Mouse (Mus musculus) hindbrain, embryonic 16.5 days (tissue): ENCODE measurements around the gene Npas3. TPM values are rescaled to one million over a fixed set of nuclear protein-coding genes. Genes with fewer than 3 reads are reported as not detected.

Source experiments
- ATAC-seq: fragments of 200-750 bp; cut with Nextera tagmentation; 2 replicates; pipeline ENCODE4 v1.8.0; 2017; ENCODE audit warnings: moderate TSS enrichment, moderate library complexity
- H3K27ac ChIP-seq: fragments of 300-500 bp; sonication (generic); 2 replicates; pipeline ENCODE4 v1.5.1; 2014; ENCODE audit warnings: low read depth, mild to moderate bottlenecking, control low read depth, low read length, moderate library complexity
- H3K27me3 ChIP-seq: fragments of 300-500 bp; sonication (generic); replicated peaks from 2 replicates; pipeline ENCODE4 v1.6.1; 2014; ENCODE audit warnings: low read length; ENCODE audit not compliant: control insufficient read depth, insufficient read depth
- H3K36me3 ChIP-seq: fragments of 300-500 bp; sonication (generic); 2 replicates; pipeline ENCODE4 v1.6.1; 2014; ENCODE audit warnings: mild to moderate bottlenecking, low read length, moderate library complexity, mixed read lengths; ENCODE audit not compliant: control insufficient read depth, insufficient read depth
- H3K4me1 ChIP-seq: fragments of 300-500 bp; sonication (generic); 2 replicates; pipeline ENCODE4 v1.6.1; 2014; ENCODE audit warnings: low read depth, low read length; ENCODE audit not compliant: control insufficient read depth, insufficient read depth
- H3K4me2 ChIP-seq: fragments of 300-500 bp; sonication (generic); 2 replicates; pipeline ENCODE4 v1.6.1; 2014; ENCODE audit warnings: mild to moderate bottlenecking, low read length, control low read depth, moderate library complexity
- H3K4me3 ChIP-seq: fragments of 300-500 bp; sonication (generic); 2 replicates; pipeline ENCODE4 v1.5.1; 2014; ENCODE audit warnings: mild to moderate bottlenecking, low read length, control low read depth, moderate library complexity
- H3K9ac ChIP-seq: fragments of 300-500 bp; sonication (generic); 2 replicates; pipeline ENCODE4 v1.6.1; 2014; ENCODE audit warnings: low read depth, mild to moderate bottlenecking, control low read depth, low read length, moderate library complexity
- H3K9me3 ChIP-seq: fragments of 300-500 bp; sonication (generic); 2 replicates; pipeline ENCODE4 v1.6.1; 2014; ENCODE audit warnings: mild to moderate bottlenecking, low read length, moderate library complexity; ENCODE audit not compliant: control insufficient read depth
- WGBS: fragments of 180-500 bp; shearing (Covaris S2); extraction: QIAGEN DNeasy Blood & Tissue Kit; methylation state at CpG from one replicate; pipeline ENCODE4 v1.1.7; 2014; 5-methylcytosine and 5-hydroxymethylcytosine counted together
- polyA plus RNA-seq: library from polyadenylated mRNA; unstranded; fragments of >200 nt; fragmentation: Nextera tagmentation; extraction: Ambion mirVana; gene quantifications from 2 replicates; pipeline ENCODE4 v1.2.1, GENCODE M21; 2015

Npas3 gene
- polyA plus RNA-seq, 1 experiment from 2014 or later, result 21.4 TPM

GRCm38 (mm10) chr12:53566712-53567387 lies 318.4 kb downstream of the Npas3 start:
- Histone ChIP-seq H3K27ac (no peak overlapping the region), H3K4me3 (no peak overlapping the region), H3K9me3 (no peaks in the 10 kb centered on the region), H3K4me2 (no peak overlapping the region), H3K36me3 (no peaks in the 10 kb centered on the region), H3K27me3 (no peaks in the 10 kb centered on the region), H3K4me1 (no peaks in the 10 kb centered on the region), H3K9ac (no peak overlapping the region; the same call in 1 of the 2 replicates)
- WGBS, result 32% methylated on average over 12 of the region's 12 CpGs
- peak; percentile 64 for ATAC-seq

GRCm38 (mm10) chr12:53581181-53581580 lies 332.7 kb downstream of the Npas3 start:
- no peak for ATAC-seq
- no peaks in the 10 kb centered on the region for H3K36me3 ChIP-seq
- WGBS, result 92% methylated on average over 5 of the region's 5 CpGs
- no peaks in the 10 kb centered on the region for H3K9me3 ChIP-seq
- H3K4me1 ChIP-seq, result no peaks in the 10 kb centered on the region
- H3K4me2 ChIP-seq, result no peak overlapping the region
- no peaks in the 10 kb centered on the region for H3K27me3 ChIP-seq
- H3K4me3 ChIP-seq, result no peak overlapping the region
- H3K9ac ChIP-seq, result no peak overlapping the region
- no peak overlapping the region for H3K27ac ChIP-seq

GRCm38 (mm10) chr12:53587249-53587648 lies 338.8 kb downstream of the Npas3 start:
- 58% methylated on average over 5 of the region's 5 CpGs for WGBS
- Histone ChIP-seq H3K9me3 (no peaks in the 10 kb centered on the region), H3K27me3 (no peaks in the 10 kb centered on the region), H3K9ac (no peak overlapping the region), H3K4me2 (peak overlapping the region; percentile 1; the same call in 1 of the 2 replicates), H3K4me1 (peaks cover 11% of the 10 kb centered on the region), H3K4me3 (no peak overlapping the region), H3K27ac (peak overlapping the region; percentile 62; the same call in 1 of the 2 replicates), H3K36me3 (no peaks in the 10 kb centered on the region)
- no peak; the same call in 1 of the 2 replicates for ATAC-seq

- Histone ChIP-seq H3K4me3 (no peak overlapping the region), H3K4me1 (peaks cover 11% of the 10 kb centered on the region), H3K27ac (peak overlapping the region; percentile 62), H3K9me3 (no peaks in the 10 kb centered on the region), H3K36me3 (no peaks in the 10 kb centered on the region), H3K9ac (no peak overlapping the region), H3K27me3 (no peaks in the 10 kb centered on the region), H3K4me2 (peak overlapping the region; percentile 1; the same call in 1 of the 2 replicates)
- peak; percentile 94 for ATAC-seq
- WGBS, result 47% methylated on average over 19 of the region's 19 CpGs
Observed at GRCm38 (mm10) chr12:53587691-53588504, 339.4 kb downstream of the Npas3 start.

GRCm38 (mm10) chr12:53589446-53589961 lies 341.0 kb downstream of the Npas3 start:
- H3K4me2 ChIP-seq, result no peak overlapping the region
- WGBS, result 62% methylated on average over 6 of the region's 6 CpGs
- H3K36me3 ChIP-seq, result no peaks in the 10 kb centered on the region
- no peak overlapping the region for H3K9ac ChIP-seq
- H3K4me3 ChIP-seq, result no peak overlapping the region
- H3K27me3 ChIP-seq, result no peaks in the 10 kb centered on the region
- no peak for ATAC-seq
- H3K27ac ChIP-seq, result no peak overlapping the region
- H3K9me3 ChIP-seq, result no peaks in the 10 kb centered on the region
- H3K4me1 ChIP-seq, result peaks cover 11% of the 10 kb centered on the region

GRCm38 (mm10) chr12:53605661-53606060 lies 357.2 kb downstream of the Npas3 start:
- no peak overlapping the region; the same call in 1 of the 2 replicates for H3K4me2 ChIP-seq
- H3K4me3 ChIP-seq, result no peak overlapping the region
- H3K27ac ChIP-seq, result no peak overlapping the region
- H3K4me1 ChIP-seq, result peaks cover 3% of the 10 kb centered on the region; the same call in 1 of the 2 replicates
- H3K9ac ChIP-seq, result no peak overlapping the region
- H3K9me3 ChIP-seq, result no peaks in the 10 kb centered on the region
- ATAC-seq, result no peak
- no peaks in the 10 kb centered on the region for H3K36me3 ChIP-seq
- H3K27me3 ChIP-seq, result no peaks in the 10 kb centered on the region
- 31% methylated on average over 6 of the region's 6 CpGs for WGBS

GRCm38 (mm10) chr12:53612120-53612519 lies 363.6 kb downstream of the Npas3 start:
- H3K4me2 ChIP-seq, result no peak overlapping the region
- no peaks in the 10 kb centered on the region for H3K4me1 ChIP-seq
- no peak overlapping the region for H3K9ac ChIP-seq
- no peak overlapping the region for H3K4me3 ChIP-seq
- no peak overlapping the region for H3K27ac ChIP-seq
- no peaks in the 10 kb centered on the region for H3K9me3 ChIP-seq
- 81% methylated on average over 7 of the region's 7 CpGs for WGBS
- no peaks in the 10 kb centered on the region for H3K36me3 ChIP-seq
- no peak for ATAC-seq
- no peaks in the 10 kb centered on the region for H3K27me3 ChIP-seq

GRCm38 (mm10) chr12:53621271-53621670 lies 372.8 kb downstream of the Npas3 start:
- 0 out of 2 replicates have a peak, but pooled peaks have one; percentile 34 for ATAC-seq
- 39% methylated on average over 7 of the region's 7 CpGs for WGBS
- Histone ChIP-seq H3K4me2 (no peak overlapping the region), H3K4me1 (peaks cover 12% of the 10 kb centered on the region), H3K27ac (no peak overlapping the region), H3K36me3 (no peaks in the 10 kb centered on the region), H3K9ac (no peak overlapping the region), H3K4me3 (no peak overlapping the region), H3K27me3 (no peaks in the 10 kb centered on the region), H3K9me3 (no peaks in the 10 kb centered on the region)

- H3K9ac ChIP-seq, result no peak overlapping the region
- no peaks in the 10 kb centered on the region for H3K9me3 ChIP-seq
- no peak overlapping the region for H3K4me3 ChIP-seq
- no peaks in the 10 kb centered on the region for H3K36me3 ChIP-seq
- no peak overlapping the region for H3K27ac ChIP-seq
- ATAC-seq, result no peak
- WGBS, result 22% methylated on average over 9 of the region's 9 CpGs
- H3K4me1 ChIP-seq, result peaks cover 12% of the 10 kb centered on the region
- peak overlapping the region; percentile 28; the same call in 1 of the 2 replicates for H3K4me2 ChIP-seq
- no peaks in the 10 kb centered on the region for H3K27me3 ChIP-seq
Observed at GRCm38 (mm10) chr12:53623793-53624192, 375.3 kb downstream of the Npas3 start.
